Mouse (Mus musculus) embryonic facial prominence, embryonic 14.5 days (tissue): ENCODE measurements around the gene Galns. TPM values are rescaled to one million over a fixed set of nuclear protein-coding genes. Genes with fewer than 3 reads are reported as not detected.

Experiments used
- ATAC-seq: fragments of 200-750 bp; cut with Nextera tagmentation; 2 replicates; pipeline ENCODE4 v1.8.0; 2017; ENCODE audit warnings: low read depth, moderate number of reproducible peaks, moderate TSS enrichment
- DNase-seq: peaks from one replicate; pipeline ENCODE4 v3.0.0-alpha.2; 2015; ENCODE audit warnings: low spot score
- H3K27ac ChIP-seq: fragments of 300-500 bp; sonication (generic); replicated peaks from 2 replicates; pipeline ENCODE4 v1.5.1; 2014; ENCODE audit warnings: low read depth, mild to moderate bottlenecking, low read length, moderate library complexity
- H3K27me3 ChIP-seq: fragments of 300-500 bp; sonication (generic); replicated peaks from 2 replicates; pipeline ENCODE4 v1.6.1; 2014; ENCODE audit warnings: low read length; ENCODE audit not compliant: control insufficient read depth, insufficient read depth
- H3K36me3 ChIP-seq: fragments of 300-500 bp; sonication (generic); 2 replicates; pipeline ENCODE4 v1.6.1; 2014; ENCODE audit warnings: low read length, mixed read lengths; ENCODE audit not compliant: control insufficient read depth, insufficient read depth
- H3K4me1 ChIP-seq: fragments of 300-500 bp; sonication (generic); 2 replicates; pipeline ENCODE4 v1.6.1; 2014; ENCODE audit warnings: antibody characterized with exemption, low read length; ENCODE audit not compliant: control insufficient read depth, insufficient read depth
- H3K4me2 ChIP-seq: fragments of 300-500 bp; sonication (generic); 2 replicates; pipeline ENCODE4 v1.6.1; 2014; ENCODE audit warnings: low read depth, mild to moderate bottlenecking, low read length, moderate library complexity, mixed read lengths
- H3K4me3 ChIP-seq: fragments of 300-500 bp; sonication (generic); 2 replicates; pipeline ENCODE4 v1.5.1; 2014; ENCODE audit warnings: low read depth, mild to moderate bottlenecking, low read length
- H3K9ac ChIP-seq: fragments of 300-500 bp; sonication (generic); 2 replicates; pipeline ENCODE4 v1.6.1; 2014; ENCODE audit warnings: low read depth, mild to moderate bottlenecking, low read length, moderate library complexity, mixed read lengths
- H3K9me3 ChIP-seq: fragments of 300-500 bp; sonication (generic); 2 replicates; pipeline ENCODE4 v1.6.1; 2016; ENCODE audit warnings: low read length; ENCODE audit not compliant: control insufficient read depth
- WGBS: fragments of 180-500 bp; shearing (Covaris S2); extraction: QIAGEN DNeasy Blood & Tissue Kit; methylation state at CpG from one replicate; pipeline ENCODE4 v1.1.7; 2014; 5-methylcytosine and 5-hydroxymethylcytosine counted together
- polyA plus RNA-seq: library from polyadenylated mRNA; unstranded; fragments of >200 nt; fragmentation: Nextera tagmentation; extraction: Ambion mirVana; gene quantifications from 2 replicates; pipeline ENCODE4 v1.2.1, GENCODE M21; 2014

Galns gene
- polyA plus RNA-seq, 1 experiment from 2014 or later = 13.1 TPM

DNA sequence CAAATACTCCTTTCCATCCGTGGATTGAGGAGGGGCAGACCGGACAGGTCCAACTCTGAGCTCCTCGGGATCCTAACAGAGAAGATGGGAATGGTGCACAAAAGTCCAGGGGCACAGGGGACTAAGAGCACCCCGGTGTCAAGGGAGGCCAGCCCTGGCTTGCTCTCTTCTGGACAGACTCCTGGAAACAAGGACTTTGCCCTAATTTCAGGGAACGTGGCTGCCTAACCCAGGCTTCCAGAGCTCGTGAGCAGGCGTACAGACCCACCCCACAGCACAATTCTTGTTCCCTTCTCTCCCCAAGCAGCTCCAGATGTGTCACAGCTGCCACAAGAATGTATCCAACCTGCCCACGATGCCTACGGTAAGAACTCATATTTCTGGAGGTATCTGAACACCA is 14.5 kb upstream of the Galns start:
- Histone ChIP-seq H3K9ac (no peak overlapping the region), H3K27me3 (no peaks in the 10 kb centered on the region), H3K27ac (no peak overlapping the region), H3K36me3 (no peaks in the 10 kb centered on the region), H3K4me1 (no peaks in the 10 kb centered on the region), H3K4me3 (no peak overlapping the region), H3K9me3 (no peaks in the 10 kb centered on the region), H3K4me2 (no peak overlapping the region)
- 68% methylated on average over 9 of the region's 9 CpGs for WGBS
- no peak for DNase-seq
- no peak for ATAC-seq

DNA sequence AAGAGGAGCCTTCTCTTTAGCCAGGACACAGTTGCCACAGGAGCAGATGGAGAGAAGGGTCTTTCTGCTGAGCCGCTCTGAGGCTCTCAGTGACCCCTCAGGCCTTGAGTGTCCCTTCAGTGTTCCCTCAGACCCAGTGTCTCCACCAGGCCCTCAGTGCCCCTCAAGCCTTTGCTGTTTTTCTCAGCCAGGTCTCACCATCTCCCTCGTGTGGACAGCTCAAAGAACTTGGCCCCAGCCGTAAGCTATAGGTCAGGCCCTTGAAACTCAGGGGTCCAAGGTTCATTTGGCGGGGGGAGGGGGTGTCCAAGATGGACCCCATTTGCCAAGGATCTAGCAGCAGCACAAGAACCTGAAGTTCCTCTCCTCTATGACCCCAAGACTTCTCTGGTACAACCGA is 13.4 kb upstream of the Galns start:
- ATAC-seq (no peak), DNase-seq (no peak)
- H3K9ac ChIP-seq = no peak overlapping the region; the same call in 1 of the 2 replicates
- H3K36me3 ChIP-seq = no peaks in the 10 kb centered on the region
- no peak overlapping the region for H3K27ac ChIP-seq
- H3K27me3 ChIP-seq = no peaks in the 10 kb centered on the region
- WGBS = 62% methylated on average over 5 of the region's 5 CpGs
- no peaks in the 10 kb centered on the region for H3K9me3 ChIP-seq
- no peak overlapping the region for H3K4me3 ChIP-seq
- no peaks in the 10 kb centered on the region for H3K4me1 ChIP-seq
- no peak overlapping the region for H3K4me2 ChIP-seq

DNA sequence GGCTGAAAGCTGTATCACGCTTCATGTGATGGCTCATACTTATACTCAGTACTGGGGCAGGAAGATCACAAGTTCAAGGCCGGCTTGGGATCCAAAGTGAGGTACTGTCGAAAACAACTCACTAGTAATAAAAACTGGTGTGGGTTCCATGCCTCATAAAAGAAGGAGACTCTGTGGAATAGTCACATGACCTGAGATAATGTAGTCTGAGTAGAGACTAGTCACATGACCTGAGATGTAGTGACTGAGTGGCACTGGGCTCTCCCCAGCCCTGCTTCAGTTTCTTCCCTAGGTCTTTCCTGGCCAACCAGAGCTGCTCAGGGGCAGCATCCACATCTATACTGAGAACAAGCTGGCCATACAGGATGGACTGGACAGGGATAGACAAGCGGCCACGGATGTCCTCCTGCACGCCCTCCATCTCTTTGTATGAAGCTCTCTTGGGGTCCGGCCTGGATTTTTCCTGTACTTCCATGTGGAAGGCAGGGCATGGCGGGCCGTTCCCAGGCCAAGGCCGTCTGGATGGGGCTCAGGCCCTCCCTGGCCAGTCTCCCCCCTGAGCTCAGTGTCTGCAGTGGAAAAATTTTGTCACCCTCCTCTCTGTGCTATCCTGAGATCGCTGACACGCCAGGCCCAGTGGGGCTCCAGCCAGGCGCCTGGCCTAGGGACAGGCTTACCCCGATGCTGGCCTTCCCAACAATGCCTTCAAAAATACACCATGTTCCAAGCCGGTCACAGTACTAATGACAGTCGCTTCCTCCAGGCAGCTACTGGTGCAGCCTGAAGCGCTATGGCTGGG is 12.8 kb upstream of the Galns start:
- Histone ChIP-seq H3K4me1 (no peaks in the 10 kb centered on the region), H3K4me2 (no peak overlapping the region), H3K9me3 (no peaks in the 10 kb centered on the region), H3K27me3 (no peaks in the 10 kb centered on the region), H3K27ac (no peak overlapping the region), H3K4me3 (no peak overlapping the region), H3K36me3 (no peaks in the 10 kb centered on the region), H3K9ac (no peak overlapping the region; the same call in 1 of the 2 replicates)
- ATAC-seq (no peak), DNase-seq (no peak)
- 87% methylated on average over 16 of the region's 17 CpGs for WGBS

DNA sequence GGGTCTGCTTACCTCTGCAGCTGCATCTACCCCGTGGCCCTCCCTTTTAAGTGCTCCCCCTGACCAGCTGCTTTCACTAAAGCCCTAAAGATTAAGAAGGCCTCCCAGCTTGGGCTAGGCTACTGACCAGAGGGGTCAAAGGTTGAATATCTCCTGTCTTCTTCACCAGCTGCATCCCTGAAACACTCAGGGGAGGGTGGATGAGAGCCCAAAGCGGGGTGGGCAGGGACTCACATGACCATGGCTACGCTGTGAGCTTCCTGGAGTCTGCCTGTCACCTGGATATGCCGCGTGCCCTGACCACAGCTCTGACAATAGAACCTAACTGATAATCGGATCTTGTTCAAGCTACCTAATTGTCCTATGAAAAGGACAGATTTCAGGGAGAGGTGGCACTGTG is 11.5 kb upstream of the Galns start, which contains the start of gene Pabpn1l:
Pabpn1l (minus strand) TSS at position 13 of the 400 bp plus-strand sequence.
- 65% methylated on average over 6 of the region's 6 CpGs for WGBS
- no peaks in the 10 kb centered on the region for H3K27me3 ChIP-seq
- H3K4me3 ChIP-seq = no peak within 1 kb of the TSS
- H3K9ac ChIP-seq = no peak within 1 kb of the TSS
- no peaks in the 10 kb centered on the region for H3K4me1 ChIP-seq
- no peak for ATAC-seq
- H3K4me2 ChIP-seq = no peak within 1 kb of the TSS
- H3K27ac ChIP-seq = no peak within 1 kb of the TSS
- DNase-seq = no peak
- no peaks in the 10 kb centered on the region for H3K9me3 ChIP-seq
- H3K36me3 ChIP-seq = no peaks in the 10 kb centered on the region

- no peak for ATAC-seq
These were observed 9.2 kb upstream of the Galns start for GRCm38 (mm10) chr8:122620446-122620845.

DNA sequence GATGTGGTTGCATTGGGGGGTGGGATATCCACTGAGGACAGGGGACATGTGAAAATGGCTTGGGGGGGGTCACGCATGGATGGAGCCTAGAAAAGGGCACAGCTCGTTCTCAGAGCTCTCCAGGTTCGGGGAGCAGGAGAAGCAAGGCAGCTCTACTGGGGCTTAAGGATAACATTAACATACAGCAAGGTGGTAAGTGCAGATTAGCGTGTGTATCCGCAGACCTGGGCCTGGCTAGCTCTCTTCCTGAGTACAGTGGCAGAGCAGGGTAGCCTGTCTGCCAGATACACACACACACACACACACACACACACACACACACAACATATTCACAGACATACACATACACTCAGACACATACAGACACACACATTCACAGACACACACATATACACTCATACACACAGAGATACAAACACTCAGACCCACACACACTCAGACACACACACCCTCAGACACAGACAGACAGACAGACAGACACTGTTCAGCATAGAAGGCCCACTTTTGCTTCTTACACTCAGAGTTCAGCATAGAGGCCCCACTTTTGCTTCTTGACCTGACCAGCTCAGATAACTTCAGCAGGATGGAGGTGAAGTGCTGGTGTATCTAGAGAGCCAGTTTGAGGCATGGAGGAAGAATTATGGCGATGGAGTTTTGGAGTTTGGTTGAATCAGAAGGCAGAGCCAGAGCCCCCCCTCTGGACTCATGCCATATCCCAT is 7.6 kb upstream of the Galns start:
- no peak overlapping the region for H3K4me3 ChIP-seq
- no peak overlapping the region for H3K9ac ChIP-seq
- no peak overlapping the region for H3K27ac ChIP-seq
- no peak for DNase-seq
- no peak for ATAC-seq
- H3K4me1 ChIP-seq = no peaks in the 10 kb centered on the region
- H3K9me3 ChIP-seq = no peaks in the 10 kb centered on the region
- no peaks in the 10 kb centered on the region for H3K36me3 ChIP-seq
- no peaks in the 10 kb centered on the region for H3K27me3 ChIP-seq
- 78% methylated on average over 6 of the region's 6 CpGs for WGBS
- no peak overlapping the region for H3K4me2 ChIP-seq

More at GRCm38 (mm10) chr8:122620446-122620845, 9.2 kb upstream of the Galns start:
- Histone ChIP-seq H3K4me3 (no peak overlapping the region), H3K9me3 (no peaks in the 10 kb centered on the region), H3K4me1 (no peaks in the 10 kb centered on the region), H3K27me3 (no peaks in the 10 kb centered on the region), H3K4me2 (no peak overlapping the region), H3K36me3 (no peaks in the 10 kb centered on the region), H3K27ac (no peak overlapping the region), H3K9ac (no peak overlapping the region)
- 24% methylated on average over 5 of the region's 5 CpGs for whole genome bisulfite sequencing
- no peak for DNase-seq

GRCm38 (mm10) chr8:122617947-122618546 is 6.8 kb upstream of the Galns start:
- ATAC-seq (peak; percentile 42), DNase-seq (peak; percentile 79)
- Histone ChIP-seq H3K4me3 (no peak overlapping the region), H3K9me3 (no peaks in the 10 kb centered on the region), H3K27ac (no peak overlapping the region), H3K4me1 (no peaks in the 10 kb centered on the region), H3K4me2 (no peak overlapping the region), H3K36me3 (no peaks in the 10 kb centered on the region), H3K9ac (no peak overlapping the region), H3K27me3 (no peaks in the 10 kb centered on the region)
- 16% methylated on average over 5 of the region's 7 CpGs for WGBS

DNA sequence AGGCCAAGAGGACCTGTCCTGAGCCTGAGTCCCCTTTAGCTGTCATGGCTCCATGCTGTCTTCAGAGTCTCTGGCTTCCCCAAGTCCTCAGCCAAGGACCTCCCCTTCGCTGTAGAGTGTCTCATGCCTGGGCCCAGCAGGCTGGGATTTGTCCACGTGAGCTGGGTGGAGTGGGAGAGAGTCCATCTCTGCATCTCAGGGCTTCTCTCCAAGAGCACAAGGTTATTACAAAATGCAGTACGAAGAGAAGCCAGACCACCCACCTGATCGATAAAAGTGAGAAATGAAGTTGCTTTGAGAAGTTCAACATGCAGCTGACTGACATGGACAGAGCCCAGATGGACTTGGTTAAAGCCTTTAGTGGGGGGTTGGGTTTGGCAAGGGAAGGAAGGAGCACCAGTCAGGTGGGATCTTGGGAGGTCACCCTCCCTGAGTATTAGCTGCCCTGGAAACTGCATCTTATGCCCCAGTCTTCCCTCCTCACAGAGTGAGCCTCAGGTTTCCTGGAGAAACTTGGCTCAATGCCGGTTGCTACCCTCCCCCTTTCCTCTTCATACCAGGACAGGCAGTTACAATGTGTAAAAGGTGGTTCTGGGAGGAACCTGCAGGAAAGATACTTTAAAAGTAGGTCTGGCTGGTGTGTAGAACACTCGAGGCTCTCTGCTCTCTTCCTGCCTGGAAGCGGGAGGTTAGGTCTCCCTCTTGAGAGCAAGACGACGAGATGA is 5.1 kb upstream of the Galns start:
- 47% methylated on average over 9 of the region's 9 CpGs for WGBS
- peak; percentile 16; the same call in 1 of the 2 replicates for ATAC-seq
- Histone ChIP-seq H3K9me3 (no peaks in the 10 kb centered on the region), H3K4me3 (no peak overlapping the region), H3K4me2 (no peak overlapping the region), H3K36me3 (no peaks in the 10 kb centered on the region), H3K27ac (no peak overlapping the region), H3K9ac (no peak overlapping the region), H3K4me1 (peaks cover 7% of the 10 kb centered on the region), H3K27me3 (no peaks in the 10 kb centered on the region)
- DNase-seq = peak; percentile 54
